In the genomic region with DNA sequence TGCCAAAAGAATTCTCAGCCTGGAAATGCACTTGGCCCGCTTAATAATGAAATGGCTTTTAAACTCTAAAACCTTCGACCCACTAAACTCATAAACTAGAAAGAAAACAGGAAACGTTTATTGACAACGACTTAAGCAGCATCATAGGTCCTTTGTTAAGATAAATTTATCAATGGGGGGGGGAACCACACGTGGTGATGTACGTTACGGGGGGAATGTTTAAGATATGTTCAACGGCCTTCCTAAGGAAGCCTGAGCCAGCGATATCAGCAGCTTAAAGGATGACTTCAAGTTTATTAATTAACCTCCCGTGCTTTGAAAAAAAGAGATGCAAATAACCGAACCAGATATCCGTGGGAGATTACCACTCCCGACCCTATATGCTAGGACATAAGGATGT, we compare ENCODE assay signal across 12 mouse cellular contexts. TPM values are rescaled to one million over a fixed set of nuclear protein-coding genes. Genes with fewer than 3 reads are reported as not detected.
"Had no signal": no experiment of that assay in that cellular context is flagged by ENCODE, and none has a peak within 500 bp of the region (broad histone marks: within the 10 kb centered on the region; RNA-seq: fewer than 3 reads in every experiment).

No protein-coding gene starts in this region.

- H3K36me3 ChIP-seq: midbrain, embryonic 13.5 days; neural tube, embryonic 12.5 days had no signal

- H3K4me3 ChIP-seq: midbrain, embryonic 13.5 days; myocyte; neural tube, embryonic 12.5 days had no signal

- DNase-seq: right cerebral cortex, adult 18-20 months; right cerebral cortex, postnatal 25 days; right cerebral cortex, postnatal 4 days; thymus, adult 18-20 months; thymus, postnatal 36 days had no signal

- H3K9ac ChIP-seq: lung, embryonic 14.5 days; midbrain, embryonic 13.5 days; neural tube, embryonic 12.5 days had no signal

- H3K27me3 ChIP-seq: midbrain, embryonic 13.5 days; neural tube, embryonic 12.5 days had no signal

- H3K27ac ChIP-seq: midbrain, embryonic 13.5 days; neural tube, embryonic 12.5 days had no signal

- H3K4me2 ChIP-seq: lung, embryonic 14.5 days; midbrain, embryonic 11.5 days; midbrain, embryonic 13.5 days; neural tube, embryonic 12.5 days had no signal

- H3K9me3 ChIP-seq: midbrain, embryonic 13.5 days; neural tube, embryonic 12.5 days had no signal

RNA-seq across cellular contexts. Expression of a gene that starts 55.5 kb away (rescaled TPM):
- total RNA-seq: megakaryocyte, adult 5-6 weeks; megakaryocyte-erythroid progenitor cell, adult 5-6 weeks had no signal
